Mouse (Mus musculus) MEL (cell line): ENCODE data around the gene Kcnn1. TPM values are rescaled to one million over a fixed set of nuclear protein-coding genes. Genes with fewer than 3 reads are reported as not detected.

ENCODE experiments used
- DNase-seq: peaks from one replicate; pipeline ENCODE4 v3.0.0; 2011; ENCODE audit warnings: low read depth, low spot score
- H3K27ac ChIP-seq: 2 replicates; pipeline ENCODE4 v1.5.1; 2012; ENCODE audit warnings: low read depth, mild to moderate bottlenecking, control low read depth, low read length, moderate library complexity; ENCODE audit not compliant: control insufficient read depth
- H3K27me3 ChIP-seq, 2 experiments: fragments of 150-350 bp in 1 of 2; sonication (generic) in 1 of 2; 2 replicates each; pipeline ENCODE4 v1.6.1; 2012; ENCODE audit warnings: low read length in 2 of 2, mild to moderate bottlenecking in 2 of 2, improper control_type of control experiment in 1 of 2, moderate library complexity in 1 of 2; ENCODE audit not compliant: insufficient read depth in 2 of 2, control insufficient read depth in 1 of 2
- H3K36me3 ChIP-seq, 2 experiments: 2 replicates each; pipeline ENCODE4 v1.6.1; 2012 to 2014; ENCODE audit warnings: low read length in 2 of 2, improper control_type of control experiment in 1 of 2, inconsistent platforms in 1 of 2, mild to moderate bottlenecking in 1 of 2; ENCODE audit not compliant: insufficient read depth in 2 of 2, control insufficient read depth in 1 of 2
- H3K4me1 ChIP-seq, 2 experiments: fragments of 150-350 bp in 1 of 2; sonication (generic) in 1 of 2; 2 replicates each; pipeline ENCODE4 v1.6.1; 2012; ENCODE audit warnings: low read length in 2 of 2, improper control_type of control experiment in 1 of 2, mild to moderate bottlenecking in 1 of 2; ENCODE audit not compliant: insufficient read depth in 2 of 2, control insufficient read depth in 1 of 2
- H3K4me3 ChIP-seq, 2 experiments: fragments of 150-350 bp in 1 of 2; sonication (generic) in 1 of 2; 2 replicates each; pipeline ENCODE4 v1.5.1; 2012; ENCODE audit warnings: low read depth in 2 of 2, low read length in 2 of 2, mild to moderate bottlenecking in 2 of 2, moderate library complexity in 2 of 2, control low read depth in 1 of 2, improper control_type of control experiment in 1 of 2; ENCODE audit not compliant: control insufficient read depth in 1 of 2, insufficient read depth in 1 of 2
- H3K79me2 ChIP-seq: 2 replicates; pipeline ENCODE4 v1.6.1; 2012; ENCODE audit warnings: mild to moderate bottlenecking, low read length, moderate library complexity; ENCODE audit not compliant: control insufficient read depth, poor library complexity, insufficient read depth
- H3K9ac ChIP-seq: 2 replicates; pipeline ENCODE4 v1.6.1; 2012; ENCODE audit warnings: low read depth, mild to moderate bottlenecking, control low read depth, low read length, moderate library complexity; ENCODE audit not compliant: control insufficient read depth, poor library complexity, severe bottlenecking
- H3K9me3 ChIP-seq: fragments of 150-350 bp; sonication (generic); replicated peaks from 2 replicates; pipeline ENCODE4 v1.6.1; 2012; ENCODE audit warnings: mild to moderate bottlenecking, low read length, improper control_type of control experiment, moderate library complexity; ENCODE audit not compliant: insufficient read depth
- BHLHE40 ChIP-seq: IDR thresholded peaks from 2 replicates; pipeline ENCODE4 v1.6.1; 2012; ENCODE audit warnings: low read depth, mild to moderate bottlenecking, inconsistent platforms, low read length, improper control_type of control experiment, borderline replicate concordance
- CHD1 ChIP-seq: IDR thresholded peaks from 2 replicates; pipeline ENCODE4 v1.6.1; 2012; ENCODE audit warnings: low read depth, mild to moderate bottlenecking, inconsistent platforms, low read length, improper control_type of control experiment
- CHD2 ChIP-seq: IDR thresholded peaks from 2 replicates; pipeline ENCODE4 v1.6.1; 2011; ENCODE audit warnings: low read length, improper control_type of control experiment
- CTCF ChIP-seq, 3 experiments: IDR thresholded peaks in 2 of 3; conservative IDR thresholded peaks in 1 of 3; 2 replicates each; pipeline ENCODE4 v1.5.1; 2011 to 2012; ENCODE audit warnings: low read length in 3 of 3, low read depth in 2 of 3, mild to moderate bottlenecking in 2 of 3, improper control_type of control experiment in 1 of 3, inconsistent platforms in 1 of 3, mixed read lengths in 1 of 3, moderate library complexity in 1 of 3; ENCODE audit not compliant: control insufficient read depth in 1 of 3, insufficient read depth in 1 of 3, poor library complexity in 1 of 3, severe bottlenecking in 1 of 3
- E2F4 ChIP-seq: IDR thresholded peaks from 2 replicates; pipeline ENCODE4 v1.6.1; 2011; ENCODE audit warnings: low read depth, low read length, improper control_type of control experiment, borderline replicate concordance
- EP300 ChIP-seq, 2 experiments: IDR thresholded peaks; 2 replicates each; pipeline ENCODE4 v1.6.1; 2011; ENCODE audit warnings: improper control_type of control experiment in 2 of 2, low read length in 2 of 2, low read depth in 1 of 2, mild to moderate bottlenecking in 1 of 2
- GABPA ChIP-seq: IDR thresholded peaks from 2 replicates; pipeline ENCODE4 v1.6.1; 2012; ENCODE audit warnings: low read depth, mild to moderate bottlenecking, inconsistent platforms, low read length, improper control_type of control experiment, moderate library complexity
- HCFC1 ChIP-seq: IDR thresholded peaks from 2 replicates; pipeline ENCODE4 v1.6.1; 2012; ENCODE audit warnings: low read depth, mild to moderate bottlenecking, inconsistent platforms, low read length, improper control_type of control experiment, moderate library complexity
- JUND ChIP-seq: IDR thresholded peaks from 2 replicates; pipeline ENCODE4 v1.6.1; 2011; ENCODE audit warnings: low read depth, mild to moderate bottlenecking, improper control_type of control experiment, low read length
- KAT2A ChIP-seq: conservative IDR thresholded peaks from 2 replicates; pipeline ENCODE4 v1.6.1; 2012; ENCODE audit warnings: low read depth, low read length, improper control_type of control experiment, inconsistent platforms
- MAFK ChIP-seq: IDR thresholded peaks from 2 replicates; pipeline ENCODE4 v1.6.1; 2011; ENCODE audit warnings: low read depth, mild to moderate bottlenecking, low read length, improper control_type of control experiment, borderline replicate concordance
- MAX ChIP-seq: IDR thresholded peaks from 2 replicates; pipeline ENCODE4 v1.6.1; 2011; ENCODE audit warnings: low read length, improper control_type of control experiment
- MAZ ChIP-seq: IDR thresholded peaks from 2 replicates; pipeline ENCODE4 v1.6.1; 2012; ENCODE audit warnings: low read depth, mild to moderate bottlenecking, inconsistent platforms, low read length, improper control_type of control experiment
- MEF2A ChIP-seq: IDR thresholded peaks from 2 replicates; pipeline ENCODE4 v1.6.1; 2014; ENCODE audit warnings: low read depth, mild to moderate bottlenecking, inconsistent platforms, low read length, improper control_type of control experiment; ENCODE audit not compliant: poor library complexity, insufficient replicate concordance, severe bottlenecking; ENCODE audit errors: extremely low read depth
- MXI1 ChIP-seq: IDR thresholded peaks from 2 replicates; pipeline ENCODE4 v1.6.1; 2011; ENCODE audit warnings: mild to moderate bottlenecking, low read depth, low read length, improper control_type of control experiment
- MYB ChIP-seq: IDR thresholded peaks from 2 replicates; pipeline ENCODE4 v1.6.1; 2011; ENCODE audit warnings: mild to moderate bottlenecking, low read depth, low read length, improper control_type of control experiment
- MYC ChIP-seq: IDR thresholded peaks from 2 replicates; pipeline ENCODE4 v1.6.1; 2011; ENCODE audit warnings: low read depth, mild to moderate bottlenecking, low read length, improper control_type of control experiment, moderate library complexity
- NELFE ChIP-seq: IDR thresholded peaks from 2 replicates; pipeline ENCODE4 v1.6.1; 2011; ENCODE audit warnings: low read depth, low read length, improper control_type of control experiment
- POLR2AphosphoS2 ChIP-seq: IDR thresholded peaks from 2 replicates; pipeline ENCODE4 v1.6.1; 2011; ENCODE audit warnings: low read length, improper control_type of control experiment
- POLR2AphosphoS5 ChIP-seq: IDR thresholded peaks from 2 replicates; pipeline ENCODE4 v1.6.1; 2012; ENCODE audit warnings: low read depth, borderline replicate concordance, mild to moderate bottlenecking, inconsistent platforms, low read length, moderate library complexity, mixed read lengths
- RAD21 ChIP-seq: IDR thresholded peaks from 2 replicates; pipeline ENCODE4 v1.6.1; 2011; ENCODE audit warnings: mild to moderate bottlenecking, low read depth, low read length, improper control_type of control experiment
- RCOR1 ChIP-seq: IDR thresholded peaks from 2 replicates; pipeline ENCODE4 v1.6.1; 2012; ENCODE audit warnings: low read depth, mild to moderate bottlenecking, inconsistent platforms, low read length, improper control_type of control experiment
- SMC3 ChIP-seq: IDR thresholded peaks from 2 replicates; pipeline ENCODE4 v1.6.1; 2011; ENCODE audit warnings: low read depth, low read length, improper control_type of control experiment
- TAL1 ChIP-seq: IDR thresholded peaks from 2 replicates; pipeline ENCODE4 v1.6.1; 2012; ENCODE audit warnings: mild to moderate bottlenecking, inconsistent platforms, low read length, moderate library complexity, mixed read lengths
- TBP ChIP-seq: IDR thresholded peaks from 2 replicates; pipeline ENCODE4 v1.8.0; 2011; ENCODE audit warnings: low read depth, low read length, improper control_type of control experiment
- TCF12 ChIP-seq: IDR thresholded peaks from 2 replicates; pipeline ENCODE4 v1.6.1; 2014; ENCODE audit warnings: low read depth, mild to moderate bottlenecking, inconsistent platforms, low read length, improper control_type of control experiment, moderate library complexity
- USF1 ChIP-seq: IDR thresholded peaks from 2 replicates; pipeline ENCODE4 v1.6.1; 2014; ENCODE audit warnings: low read depth, mild to moderate bottlenecking, inconsistent platforms, low read length, improper control_type of control experiment, moderate library complexity
- USF2 ChIP-seq, 2 experiments: IDR thresholded peaks; 2 replicates each; pipeline ENCODE4 v1.6.1; 2011 to 2012; ENCODE audit warnings: improper control_type of control experiment in 2 of 2, low read length in 2 of 2, borderline replicate concordance in 1 of 2, inconsistent platforms in 1 of 2, low read depth in 1 of 2, mild to moderate bottlenecking in 1 of 2; ENCODE audit not compliant: insufficient read depth in 1 of 2
- ZMIZ1 ChIP-seq: IDR thresholded peaks from 2 replicates; pipeline ENCODE4 v1.6.1; 2012; ENCODE audit warnings: low read depth, mild to moderate bottlenecking, inconsistent platforms, low read length, improper control_type of control experiment, moderate library complexity
- ZNF384 ChIP-seq: IDR thresholded peaks from 2 replicates; pipeline ENCODE4 v1.6.1; 2012; ENCODE audit warnings: low read depth, mild to moderate bottlenecking, inconsistent platforms, low read length, improper control_type of control experiment
- polyA plus RNA-seq, 2 experiments: library from polyadenylated mRNA; stranded (reverse) in 1 of 2; unstranded in 1 of 2; fragments of >175 nt in 1 of 2; fragments of >200 nt in 1 of 2; gene quantifications; 2 replicates each; pipeline versions ENCODE4 v1.2.1 to v1.2.4; 2012; ENCODE audit warnings: low replicate concordance in 2 of 2, low read depth in 1 of 2; ENCODE audit not compliant: insufficient read length in 2 of 2, insufficient read depth in 1 of 2, missing spikeins in 1 of 2
- total RNA-seq: library from RNA; depleted of rRNA; stranded (reverse); fragments of 300-350 nt; gene quantifications from 2 replicates; pipeline ENCODE4 v1.2.3, GENCODE M21; 2012

The Kcnn1 gene
- total and polyA plus RNA-seq, 3 experiments = 8.9 to 10.7 TPM; not detected in 1

DNA sequence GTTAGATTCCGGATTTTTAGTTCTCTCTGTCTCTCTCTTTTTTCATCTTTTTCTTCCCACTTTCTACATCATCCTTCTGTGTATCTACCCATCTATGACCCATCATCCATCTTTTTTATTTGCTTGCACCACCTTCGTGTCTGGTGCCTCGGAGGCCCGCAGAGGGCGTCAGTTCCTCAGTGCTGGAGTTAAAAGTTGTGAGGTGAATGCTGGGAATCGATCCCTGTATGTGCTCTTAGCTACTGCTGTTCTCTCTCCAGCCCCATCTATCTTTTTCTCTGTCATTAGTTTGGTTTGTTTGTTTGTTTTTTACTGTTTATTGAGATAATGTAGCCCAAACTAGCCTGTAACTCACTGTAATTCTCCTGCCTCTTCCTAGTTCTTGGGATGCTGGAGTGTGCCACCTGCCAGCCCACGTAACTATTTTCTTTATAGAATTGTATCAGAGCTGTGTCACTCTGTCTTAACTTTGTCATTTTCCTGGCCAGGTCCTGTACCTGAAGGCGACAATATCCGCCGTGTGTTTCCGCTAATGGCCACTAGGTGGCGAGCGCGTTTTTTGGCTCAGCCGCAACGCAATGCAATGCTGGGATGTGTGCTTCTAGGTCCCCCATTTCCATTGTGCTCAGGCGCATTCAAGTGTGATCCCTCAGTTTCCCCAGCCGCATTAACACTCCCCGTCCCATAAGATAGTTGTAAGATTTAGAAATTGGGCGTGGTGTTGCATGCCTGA, 34.8 kb upstream of the Kcnn1 start (continued):
- TF ChIP-seq POLR2AphosphoS5 (no peak), KAT2A (no peak), NELFE (no peak; the same call in 1 of the 2 replicates), CHD2 (no peak), JUND (peak; percentile 61; the same call in 1 of the 2 replicates), RCOR1 (no peak), MEF2A (no peak), USF2 (IDR thresholded peaks at IDR 0.05; ENCODE audit: borderline replicate concordance in 1 of 2, insufficient read depth in 1 of 2, low read depth in 1 of 2, low read length in 2 of 2) (no peak), MYC (peak; percentile 70; the same call in 1 of the 2 replicates), USF1 (no peak), CTCF (IDR thresholded peaks at IDR 0.05 in 2 of 3, conservative IDR thresholded peaks at IDR 0.05 in 1 of 3; ENCODE audit: control insufficient read depth in 1 of 3, insufficient read depth in 1 of 3, low read depth in 2 of 3, low read length in 3 of 3, poor library complexity in 1 of 3, severe bottlenecking in 1 of 3) (peak; percentile 78 to 94 (median 87)), ZMIZ1 (no peak; the same call in 1 of the 2 replicates), MAFK (no peak), BHLHE40 (no peak), CHD1 (0 out of 2 replicates have a peak, but pooled peaks have one; percentile 78), RAD21 (peak; percentile 77), TBP (no peak), MXI1 (peak; percentile 85)

DNA sequence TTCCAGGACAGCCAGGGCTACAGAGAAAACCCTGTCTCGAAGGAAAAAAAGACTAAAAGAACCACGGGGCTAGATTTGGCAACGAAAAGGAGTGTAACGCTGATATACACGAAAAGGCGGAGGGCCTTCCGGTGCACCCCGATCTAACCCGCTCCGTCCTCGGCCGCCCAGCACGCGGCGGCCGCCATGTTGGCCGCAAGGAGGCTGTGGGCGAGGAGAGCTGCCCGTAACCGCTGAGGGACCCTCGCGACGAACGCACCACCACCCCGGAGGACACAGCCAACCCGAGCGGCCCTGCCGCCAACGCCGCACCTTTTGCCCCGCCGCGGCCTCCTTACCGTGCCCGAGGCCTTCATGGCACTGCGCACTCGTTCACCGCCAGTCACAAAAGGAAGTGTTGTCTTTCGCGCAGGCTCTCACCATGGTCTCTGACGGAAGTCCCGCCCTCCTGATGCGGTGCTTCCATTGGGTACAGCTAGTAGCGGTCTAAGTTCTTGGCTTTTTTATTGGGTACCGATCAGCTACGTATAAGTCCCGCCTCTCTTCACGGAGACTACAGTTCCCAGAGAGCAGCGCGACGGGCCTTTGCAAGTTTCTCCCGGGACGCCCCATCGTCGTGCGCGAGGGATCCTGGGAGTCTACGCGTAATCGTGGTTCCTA, 34.1 kb upstream of the Kcnn1 start, which contains the start of gene Rpl18a:
Rpl18a (minus strand) TSS at position 392 of the 660 bp plus-strand sequence.
- peaks cover 4 to 11% of the 10 kb centered on the region in 2 experiments; a peak in 3 of 4 replicates for H3K4me1 ChIP-seq
- peak within 1 kb of the TSS; percentile 79 to 97 for H3K4me3 ChIP-seq
- no peaks in the 10 kb centered on the region for H3K9me3 ChIP-seq
- peaks cover 7 to 17% of the 10 kb centered on the region in 2 experiments; a peak in 3 of 4 replicates for H3K36me3 ChIP-seq
- peak; percentile 99 for DNase-seq
- H3K9ac ChIP-seq = peak within 1 kb of the TSS; percentile 99
- peaks cover 19% of the 10 kb centered on the region for H3K79me2 ChIP-seq
- peak within 1 kb of the TSS; percentile 91 for H3K27ac ChIP-seq
- H3K27me3 ChIP-seq = no peaks in the 10 kb centered on the region
- no peak for TF ChIP-seq MYB
- TF ChIP-seq MXI1 = no peak
- TF ChIP-seq POLR2AphosphoS5 = peak; percentile 96
- TF ChIP-seq MYC = peak; percentile 93
- no peak for TF ChIP-seq USF2 (IDR thresholded peaks at IDR 0.05; ENCODE audit: borderline replicate concordance in 1 of 2, insufficient read depth in 1 of 2, low read depth in 1 of 2, low read length in 2 of 2)
- peak; percentile 87 for TF ChIP-seq POLR2AphosphoS2
- TF ChIP-seq ZMIZ1 = peak; percentile 93
- no peak for TF ChIP-seq EP300 (IDR thresholded peaks at IDR 0.05; ENCODE audit: low read depth in 1 of 2, low read length in 2 of 2)
- peak; percentile 53; the same call in 1 of the 2 replicates for TF ChIP-seq CHD2
- TF ChIP-seq TCF12 = peak; percentile 83
- peak; percentile 95 for TF ChIP-seq HCFC1
- TF ChIP-seq MAZ = no peak
- TF ChIP-seq MAFK = no peak
- peak; percentile 58; the same call in 1 of the 2 replicates for TF ChIP-seq CHD1
- TF ChIP-seq MAX = peak; percentile 91
- no peak for TF ChIP-seq USF1
- no peak for TF ChIP-seq E2F4
- no peak for TF ChIP-seq CTCF (IDR thresholded peaks at IDR 0.05 in 2 of 3, conservative IDR thresholded peaks at IDR 0.05 in 1 of 3; ENCODE audit: control insufficient read depth in 1 of 3, insufficient read depth in 1 of 3, low read depth in 2 of 3, low read length in 3 of 3, poor library complexity in 1 of 3, severe bottlenecking in 1 of 3)
- TF ChIP-seq TBP = peak; percentile 98
- no peak for TF ChIP-seq TAL1
- no peak; the same call in 1 of the 2 replicates for TF ChIP-seq GABPA
- TF ChIP-seq KAT2A = peak; percentile 90
- TF ChIP-seq SMC3 = no peak
- no peak for TF ChIP-seq ZNF384
